Mouse (Mus musculus): Measurements from ENCODE around the gene Mcpt8. TPM values are rescaled to one million over a fixed set of nuclear protein-coding genes. Genes with fewer than 3 reads are reported as not detected.
"Not testable (repeated sequence)": the region's sequence is repeated elsewhere in the genome, so short reads cannot be mapped to it uniquely, and the experiment has no call there.

The Mcpt8 gene
- polyA plus RNA-seq, 1 experiment from 2014 or later = 0.41 TPM

DNA sequence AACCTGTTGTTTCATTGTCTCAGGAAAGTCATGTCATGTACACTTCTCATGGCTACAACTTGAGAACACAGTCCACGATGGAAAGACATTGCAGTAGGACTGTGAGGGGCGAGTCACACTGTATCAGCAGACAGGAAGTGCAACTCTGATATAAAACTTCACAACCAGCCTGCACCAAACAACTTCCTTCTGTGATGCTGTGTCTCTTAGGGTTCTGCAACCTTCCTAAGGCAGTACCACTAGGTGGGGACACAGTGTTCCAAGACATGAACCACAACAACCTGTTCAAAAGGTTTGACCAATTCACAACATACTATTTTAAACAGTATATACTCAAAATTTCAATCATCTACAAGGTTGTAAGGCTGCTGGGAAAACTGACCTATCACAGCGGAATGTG is 29.7 kb downstream of the Mcpt8 start:
- Histone ChIP-seq H3K4me2 (ENCODE audit: low read depth, low read length) (no peak overlapping the region), H3K27ac (ENCODE audit: low read length) (no peak overlapping the region), H3K27me3 (ENCODE audit: control insufficient read depth, insufficient read depth, low read length) (no peaks in the 10 kb centered on the region), H3K36me3 (ENCODE audit: control insufficient read depth, insufficient read depth) (no peaks in the 10 kb centered on the region), H3K9ac (ENCODE audit: low read length) (no peak overlapping the region), H3K4me1 (ENCODE audit: control insufficient read depth, insufficient read depth, low read length) (0 out of 2 replicates have a peak, but pooled peaks cover 3% of the 10 kb centered on the region), H3K9me3 (replicated peaks; ENCODE audit: control insufficient read depth, low read length) (no peaks in the 10 kb centered on the region), H3K4me3 (ENCODE audit: low read length) (no peak overlapping the region)
- WGBS = 57% methylated on average over 3 of the region's 3 CpGs
- ATAC-seq (replicated peaks; ENCODE audit: extremely low read depth, insufficient read depth, low FRiP score) = no peak

DNA sequence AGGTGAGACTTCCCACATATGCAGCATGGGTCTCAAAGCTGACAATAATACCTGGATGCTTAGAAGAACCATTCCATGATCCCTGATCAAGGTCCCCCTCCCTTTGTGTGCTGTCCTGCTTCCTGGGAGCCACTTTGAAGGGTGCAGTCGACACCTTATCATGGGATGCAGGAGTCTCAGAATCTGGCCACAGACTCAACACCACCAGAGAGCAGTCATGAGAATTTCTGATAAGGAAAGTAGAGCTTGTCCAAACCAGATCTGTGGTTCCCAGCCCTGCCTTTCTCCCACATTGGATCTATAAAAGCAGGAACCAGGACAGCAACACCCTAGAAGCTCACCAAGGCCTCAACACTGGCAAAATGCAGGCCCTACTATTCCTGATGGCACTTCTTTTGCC is 43.3 kb downstream of the Mcpt8 start, which contains the start of gene Mcpt2:
Gene Mcpt2 (plus strand): TSS at position 250 of the 400 bp plus-strand sequence.
- not testable (repeated sequence) for ATAC-seq (replicated peaks; ENCODE audit: extremely low read depth, insufficient read depth, low FRiP score); H3K27ac ChIP-seq (ENCODE audit: low read length); H3K27me3 ChIP-seq (ENCODE audit: control insufficient read depth, insufficient read depth, low read length); H3K4me2 ChIP-seq (ENCODE audit: low read depth, low read length); H3K9me3 ChIP-seq (replicated peaks; ENCODE audit: control insufficient read depth, low read length); H3K9ac ChIP-seq (ENCODE audit: low read length); H3K4me1 ChIP-seq (ENCODE audit: control insufficient read depth, insufficient read depth, low read length); H3K4me3 ChIP-seq (ENCODE audit: low read length); H3K36me3 ChIP-seq (ENCODE audit: control insufficient read depth, insufficient read depth)
- WGBS = 31% methylated on average over 1 of the region's 1 CpGs

DNA sequence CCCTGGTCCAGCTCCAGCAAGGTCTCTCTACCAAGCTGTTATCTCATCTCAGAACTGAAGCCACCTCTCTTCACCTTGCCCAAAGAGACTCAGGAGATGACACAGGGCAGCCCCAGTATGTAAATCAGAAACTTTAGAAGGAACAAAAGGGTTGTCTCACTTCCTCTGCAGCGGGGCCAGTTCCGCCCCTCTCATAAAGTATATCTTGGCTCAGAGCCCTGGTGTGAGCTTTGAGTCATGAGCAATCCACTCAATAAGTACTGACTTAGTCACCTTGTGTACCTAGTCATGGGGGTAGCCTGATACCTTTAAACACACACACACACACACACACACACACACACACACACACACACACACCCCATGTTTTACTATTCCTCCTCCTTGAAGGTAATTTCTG is 50.6 kb downstream of the Mcpt8 start:
- Histone ChIP-seq H3K27ac (ENCODE audit: low read length) (no peak overlapping the region), H3K4me2 (ENCODE audit: low read depth, low read length) (no peak overlapping the region), H3K36me3 (ENCODE audit: control insufficient read depth, insufficient read depth) (no peaks in the 10 kb centered on the region), H3K9ac (ENCODE audit: low read length) (no peak overlapping the region), H3K9me3 (replicated peaks; ENCODE audit: control insufficient read depth, low read length) (no peaks in the 10 kb centered on the region), H3K4me3 (ENCODE audit: low read length) (no peak overlapping the region), H3K27me3 (ENCODE audit: control insufficient read depth, insufficient read depth, low read length) (no peaks in the 10 kb centered on the region), H3K4me1 (ENCODE audit: control insufficient read depth, insufficient read depth, low read length) (no peaks in the 10 kb centered on the region)
- ATAC-seq (replicated peaks; ENCODE audit: extremely low read depth, insufficient read depth, low FRiP score) = no peak
- 48% methylated on average over 2 of the region's 2 CpGs for WGBS

Small RNAs within 50 kb of the gene (microRNA-seq; reads per million reads assigned to microRNA genes)
- gene Mir6949 = not detected

Other genes starting within 250 kb of the Mcpt8 start
- gene Nynrin, start 231.3 kb downstream of the Mcpt8 start, polyA plus RNA-seq (2015; fragmentation: Nextera tagmentation; extraction: Ambion mirVana) = 11.1 and 13.7 TPM in 2 replicates
- gene Cbln3, start 200.9 kb downstream of the Mcpt8 start, polyA plus RNA-seq (2015; fragmentation: Nextera tagmentation; extraction: Ambion mirVana) = 0.59 and 0.69 TPM in 2 replicates
- 9.8 and 11.2 TPM in 2 replicates for gene Khnyn, start 200.3 kb downstream of the Mcpt8 start, polyA plus RNA-seq (2015; fragmentation: Nextera tagmentation; extraction: Ambion mirVana)
- 59.6 and 59.9 TPM in 2 replicates for gene Sdr39u1, start 185.0 kb downstream of the Mcpt8 start, polyA plus RNA-seq (2015; fragmentation: Nextera tagmentation; extraction: Ambion mirVana)
- 8.1 and 8.3 TPM in 2 replicates for gene Cma1, start 140.6 kb downstream of the Mcpt8 start, polyA plus RNA-seq (2015; fragmentation: Nextera tagmentation; extraction: Ambion mirVana)
- gene Cma2, start 134.3 kb downstream of the Mcpt8 start, polyA plus RNA-seq (2015; fragmentation: Nextera tagmentation; extraction: Ambion mirVana) = not detected in 2 replicates
- gene Mcpt1, start 67.3 kb downstream of the Mcpt8 start, polyA plus RNA-seq (2015; fragmentation: Nextera tagmentation; extraction: Ambion mirVana) = not detected in 2 replicates
- gene Mcpt9, start 54.8 kb downstream of the Mcpt8 start, polyA plus RNA-seq (2015; fragmentation: Nextera tagmentation; extraction: Ambion mirVana) = not detected in 2 replicates
- not detected in 2 replicates for gene Mcpt2, start 43.2 kb downstream of the Mcpt8 start, polyA plus RNA-seq (2015; fragmentation: Nextera tagmentation; extraction: Ambion mirVana)
- 0.54 and 0.55 TPM in 2 replicates for gene Mcpt4, start 23.0 kb downstream of the Mcpt8 start, polyA plus RNA-seq (2015; fragmentation: Nextera tagmentation; extraction: Ambion mirVana)
- 0.20 and 0.51 TPM in 2 replicates for gene Ctsg, start 17.3 kb upstream of the Mcpt8 start, polyA plus RNA-seq (2015; fragmentation: Nextera tagmentation; extraction: Ambion mirVana)
- gene Gzme, start 35.4 kb upstream of the Mcpt8 start, polyA plus RNA-seq (2015; fragmentation: Nextera tagmentation; extraction: Ambion mirVana) = not detected in 2 replicates
- gene Gzmd, start 47.3 kb upstream of the Mcpt8 start, polyA plus RNA-seq (2015; fragmentation: Nextera tagmentation; extraction: Ambion mirVana) = not detected in 2 replicates
- not detected in 2 replicates for gene Gzmg, start 74.3 kb upstream of the Mcpt8 start, polyA plus RNA-seq (2015; fragmentation: Nextera tagmentation; extraction: Ambion mirVana)
- not detected in 2 replicates for gene Gzmn, start 89.3 kb upstream of the Mcpt8 start, polyA plus RNA-seq (2015; fragmentation: Nextera tagmentation; extraction: Ambion mirVana)
- gene Gzmf, start 126.1 kb upstream of the Mcpt8 start, polyA plus RNA-seq (2015; fragmentation: Nextera tagmentation; extraction: Ambion mirVana) = not detected in 2 replicates
- 0.17 and 0.43 TPM in 2 replicates for gene Gzmc, start 149.4 kb upstream of the Mcpt8 start, polyA plus RNA-seq (2015; fragmentation: Nextera tagmentation; extraction: Ambion mirVana)
- 0.57 and 1.2 TPM in 2 replicates for gene Gzmb, start 177.0 kb upstream of the Mcpt8 start, polyA plus RNA-seq (2015; fragmentation: Nextera tagmentation; extraction: Ambion mirVana)